Mouse (Mus musculus) left cerebral cortex, adult 18-20 months (tissue): ENCODE data around the gene Gm20826. TPM values are rescaled to one million over a fixed set of nuclear protein-coding genes. Genes with fewer than 3 reads are reported as not detected.
"Not testable (repeated sequence)": the region's sequence is repeated elsewhere in the genome, so short reads cannot be mapped to it uniquely, and the experiment has no call there.

Source experiments
- DNase-seq, 2 experiments: peaks; one replicate each; pipeline ENCODE4 v3.0.0; 2021 to 2022; ENCODE audit warnings: low spot score in 2 of 2, mixed read lengths in 1 of 2
- long read RNA-seq, 2 experiments: library from polyadenylated mRNA; stranded (forward); transcript quantifications; one replicate each; pipeline ENCODE4 v2.0.0; 2021
- total RNA-seq, 2 experiments: library from RNA; stranded (reverse); gene quantifications; 2 replicates each; pipeline ENCODE4 v1.2.3; 2021

The Gm20826 gene
- not detected for total RNA-seq
- long read RNA-seq, experiment 1, result 0 reads
- long read RNA-seq, experiment 2, result 0 reads

GRCm38 (mm10) chrY:7638389-7638788, at the start of gene Gm20826:
TSS of gene Gm20826 (minus strand) at chrY:7638489.
- not testable (repeated sequence) for DNase-seq

Other genes with a start within 250 kb of the Gm20826 start
- gene Gm21788, start 233.5 kb downstream of the Gm20826 start, total RNA-seq, result not detected
- gene Gm28576, start 84.5 kb upstream of the Gm20826 start, total RNA-seq, result not detected